Mouse (Mus musculus): Measurements from ENCODE around the gene Smim24. TPM values are rescaled to one million over a fixed set of nuclear protein-coding genes. Genes with fewer than 3 reads are reported as not detected.

The Smim24 gene
- polyA plus RNA-seq, 1 experiment from 2014 or later = 1.5 TPM

DNA sequence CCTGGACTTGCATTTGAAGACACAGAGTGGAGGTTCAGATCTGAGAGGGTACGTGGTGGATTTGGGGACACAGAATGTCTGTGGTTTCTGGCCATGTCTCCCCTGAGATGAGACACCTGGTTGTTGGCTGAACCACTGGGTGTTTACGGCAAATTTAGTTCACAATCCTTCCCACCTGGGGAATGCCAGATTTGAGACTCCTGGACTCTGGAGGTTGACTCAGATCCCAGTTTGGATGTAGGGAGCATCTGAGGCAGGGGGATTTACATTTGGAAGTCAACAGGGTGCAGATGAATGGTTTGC is 15.5 kb upstream of the Smim24 start:
- H3K27ac ChIP-seq (ENCODE audit: low read depth, low read length) = no peak overlapping the region
- ATAC-seq = no peak
- 69% methylated on average over 2 of the region's 2 CpGs for WGBS

DNA sequence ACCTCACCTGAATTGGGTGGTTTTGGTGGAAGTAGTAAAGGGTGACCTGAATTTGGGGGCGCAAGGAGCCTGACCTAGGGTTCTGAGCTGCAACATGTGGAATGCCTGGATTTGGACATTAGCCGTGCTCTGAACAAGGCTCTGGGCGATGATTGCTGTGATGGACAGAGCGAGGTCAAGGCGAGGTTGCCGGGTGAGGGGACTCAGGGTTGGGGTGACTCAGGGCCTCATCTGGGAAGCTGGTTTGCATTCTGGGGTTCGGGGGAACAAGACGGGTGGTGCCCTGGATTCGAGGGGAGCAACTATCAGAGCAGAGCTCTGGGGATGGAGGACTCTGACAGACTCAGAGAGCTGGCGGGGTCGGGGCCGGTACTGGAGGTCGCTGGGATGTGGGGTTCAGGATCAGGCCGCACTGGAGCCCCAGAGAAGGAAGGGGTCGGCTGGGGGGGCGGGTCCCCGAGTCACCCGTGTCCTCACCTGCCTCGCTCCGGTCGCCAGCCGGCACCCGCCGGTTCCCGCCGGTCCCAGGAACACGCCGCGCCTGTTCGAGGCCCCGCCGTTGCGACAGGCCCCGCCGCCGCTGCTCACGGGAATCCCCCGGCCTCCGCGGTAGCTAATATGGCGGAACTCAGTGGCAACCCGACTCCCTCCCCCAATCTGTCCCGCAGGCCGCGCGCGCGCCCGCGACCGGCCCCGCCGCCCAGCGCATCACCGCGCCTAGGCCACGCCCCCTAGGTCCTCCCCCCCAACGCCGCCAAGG is 14.9 kb upstream of the Smim24 start, which contains the start of gene Fzr1:
TSS of gene Fzr1 (minus strand) at position 724 of the 760 bp plus-strand sequence.
- Histone ChIP-seq H3K27me3 (replicated peaks; ENCODE audit: control insufficient read depth, insufficient read depth, low read length) (no peaks in the 10 kb centered on the region), H3K9ac (ENCODE audit: low read length) (peak within 1 kb of the TSS; percentile 94), H3K4me1 (ENCODE audit: control insufficient read depth, insufficient read depth, low read length) (peaks cover 18% of the 10 kb centered on the region), H3K4me2 (ENCODE audit: low read length) (peak within 1 kb of the TSS; percentile 91), H3K36me3 (ENCODE audit: control insufficient read depth, insufficient read depth, low read length) (peaks cover 26% of the 10 kb centered on the region), H3K9me3 (replicated peaks; ENCODE audit: control insufficient read depth, low read length) (no peaks in the 10 kb centered on the region), H3K27ac (ENCODE audit: low read depth, low read length) (peak within 1 kb of the TSS; percentile 76), H3K4me3 (ENCODE audit: low read depth, low read length) (peak within 1 kb of the TSS; percentile 78)
- WGBS = under 1% methylated on average over 53 of the region's 59 CpGs
- peak; percentile 77 for ATAC-seq
- DNase-seq (ENCODE audit: low spot score) = no peak

More for the DNA sequence above, 15.5 kb upstream of the Smim24 start:
- H3K36me3 ChIP-seq (ENCODE audit: control insufficient read depth, insufficient read depth, low read length) = peaks cover 32% of the 10 kb centered on the region
- H3K9ac ChIP-seq (ENCODE audit: low read length) = peak overlapping the region; percentile 94
- no peaks in the 10 kb centered on the region for H3K27me3 ChIP-seq (replicated peaks; ENCODE audit: control insufficient read depth, insufficient read depth, low read length)
- peak overlapping the region; percentile 91 for H3K4me2 ChIP-seq (ENCODE audit: low read length)
- peak overlapping the region; percentile 78 for H3K4me3 ChIP-seq (ENCODE audit: low read depth, low read length)
- peaks cover 18% of the 10 kb centered on the region for H3K4me1 ChIP-seq (ENCODE audit: control insufficient read depth, insufficient read depth, low read length)
- no peak for DNase-seq (ENCODE audit: low spot score)
- no peaks in the 10 kb centered on the region for H3K9me3 ChIP-seq (replicated peaks; ENCODE audit: control insufficient read depth, low read length)

DNA sequence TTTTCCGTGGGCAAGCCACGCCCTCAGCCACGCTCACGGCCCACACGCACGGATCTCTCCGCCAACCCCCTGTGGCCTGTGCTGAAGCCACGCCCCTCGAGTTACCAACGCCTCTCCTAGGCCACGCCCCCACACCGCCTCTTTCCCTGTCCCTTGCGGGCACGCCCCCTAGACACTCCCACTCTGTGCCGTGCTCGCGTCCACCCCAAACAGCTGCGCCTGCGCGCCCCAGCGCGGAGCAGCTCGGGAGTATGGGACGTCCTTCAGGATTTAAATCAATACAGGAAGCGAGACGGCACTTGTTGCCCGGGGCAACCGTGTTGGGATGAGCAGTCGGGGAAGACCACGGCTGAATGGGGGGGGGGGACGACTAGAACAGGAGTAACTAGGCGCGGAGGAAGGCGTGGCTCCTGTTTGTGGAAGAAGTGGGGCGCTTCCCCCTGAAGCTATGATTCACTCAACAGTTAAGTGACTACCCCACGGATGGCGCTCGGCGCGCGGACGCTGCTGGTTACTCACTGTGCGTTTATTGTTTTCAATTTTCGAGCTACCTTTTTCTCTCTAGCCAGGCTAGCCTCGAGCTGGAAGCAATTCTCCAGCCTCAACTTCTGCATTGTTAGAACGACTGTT is 14.2 kb upstream of the Smim24 start:
- peaks cover 19% of the 10 kb centered on the region for H3K36me3 ChIP-seq (ENCODE audit: control insufficient read depth, insufficient read depth, low read length)
- ATAC-seq (peak; percentile 97), DNase-seq (ENCODE audit: low spot score) (peak; percentile 100)
- no peaks in the 10 kb centered on the region for H3K9me3 ChIP-seq (replicated peaks; ENCODE audit: control insufficient read depth, low read length)
- under 1% methylated on average over 46 of the region's 46 CpGs for WGBS
- peak overlapping the region; percentile 59 for H3K4me2 ChIP-seq (ENCODE audit: low read length)
- H3K9ac ChIP-seq (ENCODE audit: low read length) = peak overlapping the region; percentile 94
- H3K4me1 ChIP-seq (ENCODE audit: control insufficient read depth, insufficient read depth, low read length) = peaks cover 18% of the 10 kb centered on the region
- peak overlapping the region; percentile 76 for H3K27ac ChIP-seq (ENCODE audit: low read depth, low read length)
- H3K4me3 ChIP-seq (ENCODE audit: low read depth, low read length) = peak overlapping the region; percentile 78
- H3K27me3 ChIP-seq (replicated peaks; ENCODE audit: control insufficient read depth, insufficient read depth, low read length) = no peaks in the 10 kb centered on the region

DNA sequence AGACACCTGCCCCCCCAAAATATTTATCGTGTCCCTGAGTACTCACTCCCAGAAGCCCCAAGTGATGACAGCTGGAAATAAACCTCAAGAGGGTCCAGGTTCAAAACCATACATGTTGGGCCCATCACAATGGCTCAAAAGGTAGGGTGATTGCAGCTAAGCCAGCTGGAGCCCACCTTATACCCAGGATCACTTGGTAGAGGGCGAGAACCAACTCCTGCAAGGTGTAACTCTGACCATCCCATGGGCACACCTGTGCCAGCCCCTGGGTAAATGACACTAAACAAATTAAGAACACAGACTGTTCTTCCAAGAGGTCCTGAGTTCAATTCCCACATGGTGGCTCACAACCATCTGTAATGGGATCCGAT is 13.7 kb upstream of the Smim24 start:
- DNase-seq (ENCODE audit: low spot score) = no peak
- Histone ChIP-seq H3K4me3 (ENCODE audit: low read depth, low read length) (peak overlapping the region; percentile 78), H3K9me3 (replicated peaks; ENCODE audit: control insufficient read depth, low read length) (no peaks in the 10 kb centered on the region), H3K4me2 (ENCODE audit: low read length) (peak overlapping the region; percentile 59), H3K9ac (ENCODE audit: low read length) (peak overlapping the region; percentile 59), H3K27me3 (replicated peaks; ENCODE audit: control insufficient read depth, insufficient read depth, low read length) (no peaks in the 10 kb centered on the region), H3K36me3 (ENCODE audit: control insufficient read depth, insufficient read depth, low read length) (peaks cover 14% of the 10 kb centered on the region), H3K27ac (ENCODE audit: low read depth, low read length) (peak overlapping the region; percentile 76), H3K4me1 (ENCODE audit: control insufficient read depth, insufficient read depth, low read length) (peaks cover 18% of the 10 kb centered on the region)
- no peak for ATAC-seq
- 59% methylated on average over 3 of the region's 3 CpGs for WGBS

DNA sequence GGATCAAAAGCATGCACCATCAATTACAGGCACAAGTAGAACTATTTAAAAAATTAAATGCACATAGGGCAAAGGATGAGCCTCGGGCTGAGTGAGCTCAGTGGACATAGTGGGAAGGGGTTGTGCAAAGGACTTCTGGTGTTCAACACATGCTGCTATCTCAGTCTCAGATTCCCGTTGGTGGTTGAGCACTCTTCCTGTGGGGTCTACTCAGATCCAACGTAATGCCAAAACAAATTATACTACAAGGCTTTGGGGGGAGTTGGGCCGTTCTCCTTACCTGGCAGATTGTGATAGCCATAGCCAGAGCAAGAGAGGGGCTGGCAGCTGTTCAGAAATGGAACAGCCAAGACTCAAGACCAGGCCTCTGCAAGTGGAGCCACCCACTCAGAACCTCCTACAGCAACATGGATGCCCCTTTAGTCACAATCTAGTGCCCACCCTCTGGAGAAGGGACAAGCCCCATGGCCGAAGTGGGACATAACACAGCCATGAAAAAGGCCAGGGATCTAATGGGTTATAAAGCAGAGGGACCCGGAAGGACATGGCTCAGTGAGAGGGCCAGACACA is 13.0 kb upstream of the Smim24 start:
- WGBS = 90% methylated on average over 6 of the region's 6 CpGs
- Histone ChIP-seq H3K4me1 (ENCODE audit: control insufficient read depth, insufficient read depth, low read length) (peaks cover 18% of the 10 kb centered on the region), H3K36me3 (ENCODE audit: control insufficient read depth, insufficient read depth, low read length) (0 out of 2 replicates have a peak, but pooled peaks cover 8% of the 10 kb centered on the region), H3K4me3 (ENCODE audit: low read depth, low read length) (no peak overlapping the region), H3K27me3 (replicated peaks; ENCODE audit: control insufficient read depth, insufficient read depth, low read length) (no peaks in the 10 kb centered on the region), H3K9me3 (replicated peaks; ENCODE audit: control insufficient read depth, low read length) (no peaks in the 10 kb centered on the region), H3K9ac (ENCODE audit: low read length) (no peak overlapping the region), H3K27ac (ENCODE audit: low read depth, low read length) (no peak overlapping the region), H3K4me2 (ENCODE audit: low read length) (no peak overlapping the region)
- no peak for DNase-seq (ENCODE audit: low spot score)
- no peak for ATAC-seq

DNA sequence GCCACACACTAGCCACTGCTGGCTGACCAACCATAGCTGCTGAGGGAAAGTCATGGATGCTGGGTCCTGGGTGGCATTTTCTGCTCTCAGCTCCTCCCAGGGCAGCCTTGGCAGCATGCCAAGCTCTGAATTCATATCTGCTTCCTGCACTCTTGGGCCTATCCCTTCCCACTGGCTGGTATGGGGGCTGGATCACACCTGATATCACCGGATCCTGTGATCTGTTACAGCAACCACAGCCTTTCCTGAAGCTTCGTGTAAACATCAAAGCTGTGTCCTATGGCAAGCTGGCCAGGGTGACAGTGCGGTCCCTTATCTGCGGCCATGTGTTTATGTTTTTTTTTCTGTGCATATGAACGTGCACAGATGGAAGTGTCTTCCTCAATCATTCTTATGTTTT is 10.8 kb upstream of the Smim24 start:
- Histone ChIP-seq H3K4me2 (ENCODE audit: low read length) (no peak overlapping the region), H3K4me1 (ENCODE audit: control insufficient read depth, insufficient read depth, low read length) (peaks cover 16% of the 10 kb centered on the region)

DNA sequence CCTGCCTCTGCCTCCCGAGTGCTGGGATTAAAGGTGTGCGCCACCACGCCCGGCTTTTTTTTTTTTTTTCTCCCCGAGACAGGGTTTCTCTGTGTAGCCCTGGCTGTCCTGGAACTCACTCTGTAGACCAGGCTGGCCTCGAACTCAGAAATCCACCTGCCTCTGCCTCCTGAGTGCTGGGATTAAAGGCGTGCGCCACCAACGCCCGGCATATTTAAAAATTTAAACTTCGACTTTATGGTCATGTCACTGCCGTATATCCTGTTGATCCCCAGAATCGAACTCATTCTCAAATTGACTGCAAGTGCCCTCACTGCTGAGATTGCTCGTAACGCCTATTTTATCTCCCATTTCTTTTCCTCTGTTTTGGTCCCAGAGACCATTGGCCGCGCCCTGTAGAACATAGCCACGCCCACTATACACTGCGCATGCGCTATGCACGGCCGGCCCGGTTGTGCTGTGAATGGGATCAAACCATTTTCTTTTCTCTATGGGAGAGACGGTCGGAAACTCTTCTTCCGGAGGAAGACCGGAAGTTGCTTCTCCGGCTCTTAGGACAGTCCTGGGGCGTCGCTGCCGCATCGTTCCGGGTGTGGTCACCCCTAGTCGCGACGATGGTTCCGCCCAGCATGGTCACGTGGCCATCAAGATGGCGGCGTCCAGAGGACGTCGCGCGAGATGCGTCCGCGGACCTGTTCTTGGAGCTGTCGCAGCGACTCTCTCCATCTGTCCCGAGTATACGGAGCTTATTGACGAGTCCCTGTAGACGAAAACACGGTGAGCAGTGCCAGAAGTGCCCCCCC is 8.8 kb upstream of the Smim24 start, which contains the start of the genes Dohh and Gm48551:
TSS of gene Dohh (plus strand) at position 627 of the 803 bp plus-strand sequence.
TSS of gene Gm48551 (plus strand) at position 665 of the 803 bp plus-strand sequence.
- 7% methylated on average over 52 of the region's 54 CpGs for WGBS
- Histone ChIP-seq H3K4me1 (ENCODE audit: control insufficient read depth, insufficient read depth, low read length) (peaks cover 9% of the 10 kb centered on the region), H3K4me3 (ENCODE audit: low read depth, low read length) (peak within 1 kb of the TSS; percentile 77), H3K27me3 (replicated peaks; ENCODE audit: control insufficient read depth, insufficient read depth, low read length) (no peaks in the 10 kb centered on the region), H3K27ac (ENCODE audit: low read depth, low read length) (peak within 1 kb of the TSS; percentile 81), H3K9ac (ENCODE audit: low read length) (peak within 1 kb of the TSS; percentile 77), H3K9me3 (replicated peaks; ENCODE audit: control insufficient read depth, low read length) (no peaks in the 10 kb centered on the region), H3K4me2 (ENCODE audit: low read length) (peak within 1 kb of the TSS; percentile 79), H3K36me3 (ENCODE audit: control insufficient read depth, insufficient read depth, low read length) (peaks cover 33% of the 10 kb centered on the region)
- ATAC-seq (peak; percentile 97), DNase-seq (ENCODE audit: low spot score) (peak; percentile 100)

More for the DNA sequence above, 10.8 kb upstream of the Smim24 start:
- no peaks in the 10 kb centered on the region for H3K9me3 ChIP-seq (replicated peaks; ENCODE audit: control insufficient read depth, low read length)
- DNase-seq (ENCODE audit: low spot score) = no peak
- peaks cover 13% of the 10 kb centered on the region for H3K36me3 ChIP-seq (ENCODE audit: control insufficient read depth, insufficient read depth, low read length)
- no peak overlapping the region for H3K9ac ChIP-seq (ENCODE audit: low read length)
- H3K4me3 ChIP-seq (ENCODE audit: low read depth, low read length) = no peak overlapping the region
- H3K27me3 ChIP-seq (replicated peaks; ENCODE audit: control insufficient read depth, insufficient read depth, low read length) = no peaks in the 10 kb centered on the region
- no peak overlapping the region for H3K27ac ChIP-seq (ENCODE audit: low read depth, low read length)
- WGBS = 90% methylated on average over 5 of the region's 5 CpGs
- ATAC-seq = no peak

DNA sequence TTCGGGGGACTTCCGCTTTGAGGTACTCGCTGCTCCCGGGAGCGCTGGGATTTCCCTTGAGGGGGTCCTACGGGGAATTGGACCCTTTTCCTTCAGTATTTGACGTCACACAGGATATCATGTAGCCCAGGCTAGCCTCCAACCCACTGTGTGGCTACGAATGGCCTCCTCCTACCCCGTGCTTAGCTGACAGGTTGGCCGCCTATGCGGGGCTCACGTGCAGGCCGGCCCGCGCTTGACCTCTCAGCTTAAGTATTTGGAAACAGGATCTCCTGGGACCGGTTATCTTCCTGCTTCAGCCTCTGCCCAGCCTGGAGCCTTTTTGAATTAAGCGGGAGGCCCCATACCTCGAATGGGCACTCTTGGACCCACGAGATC is 8.3 kb upstream of the Smim24 start:
- no peaks in the 10 kb centered on the region for H3K27me3 ChIP-seq (replicated peaks; ENCODE audit: control insufficient read depth, insufficient read depth, low read length)
- peak overlapping the region; percentile 77 for H3K4me3 ChIP-seq (ENCODE audit: low read depth, low read length)
- H3K36me3 ChIP-seq (ENCODE audit: control insufficient read depth, insufficient read depth, low read length) = peaks cover 35% of the 10 kb centered on the region
- H3K27ac ChIP-seq (ENCODE audit: low read depth, low read length) = peak overlapping the region; percentile 81
- H3K9me3 ChIP-seq (replicated peaks; ENCODE audit: control insufficient read depth, low read length) = no peaks in the 10 kb centered on the region
- peaks cover 7% of the 10 kb centered on the region for H3K4me1 ChIP-seq (ENCODE audit: control insufficient read depth, insufficient read depth, low read length)
- WGBS = 2% methylated on average over 19 of the region's 19 CpGs
- peak overlapping the region; percentile 79 for H3K4me2 ChIP-seq (ENCODE audit: low read length)
- DNase-seq (ENCODE audit: low spot score) (no peak), ATAC-seq (peak; percentile 24)
- H3K9ac ChIP-seq (ENCODE audit: low read length) = peak overlapping the region; percentile 77

All from forebrain, embryonic 14.5 days (tissue).